Mouse (Mus musculus): ENCODE measurements around the gene Cib4. TPM values are rescaled to one million over a fixed set of nuclear protein-coding genes. Genes with fewer than 3 reads are reported as not detected.

The Cib4 gene
- polyA plus RNA-seq, 2 experiments, result 0.20 TPM; not detected in 1

GRCm38 (mm10) chr5:30574367-30574766 is 28.7 kb upstream of the Cib4 start:
- Histone ChIP-seq H3K36me3 (ENCODE audit: control insufficient read depth, insufficient read depth, low read length) (no peaks in the 10 kb centered on the region), H3K27me3 (ENCODE audit: control insufficient read depth, insufficient read depth, low read length) (no peaks in the 10 kb centered on the region), H3K9ac (ENCODE audit: low read depth, low read length, severe bottlenecking) (no peak overlapping the region), H3K27ac (replicated peaks; ENCODE audit: low read depth, low read length) (no peak overlapping the region), H3K9me3 (ENCODE audit: control insufficient read depth, low read length) (no peaks in the 10 kb centered on the region), H3K4me1 (ENCODE audit: control insufficient read depth, insufficient read depth, low read length) (no peaks in the 10 kb centered on the region), H3K4me3 (replicated peaks; ENCODE audit: low read length) (no peak overlapping the region), H3K4me2 (replicated peaks; ENCODE audit: low read depth, low read length, severe bottlenecking) (no peak overlapping the region)
- 90% methylated on average over 8 of the region's 8 CpGs for WGBS
- no peak for TF ChIP-seq POLR2A (IDR thresholded peaks at IDR 0.05; ENCODE audit: borderline replicate concordance, extremely low read depth, insufficient read depth, insufficient read length)
- DNase-seq (ENCODE audit: low spot score), result no peak
- no peak for ATAC-seq (ENCODE audit: low FRiP score, low read depth)

- Histone ChIP-seq H3K27ac (replicated peaks; ENCODE audit: low read depth, low read length) (no peak overlapping the region), H3K9ac (ENCODE audit: low read depth, low read length, severe bottlenecking) (no peak overlapping the region), H3K4me3 (replicated peaks; ENCODE audit: low read length) (no peak overlapping the region), H3K9me3 (ENCODE audit: control insufficient read depth, low read length) (no peaks in the 10 kb centered on the region), H3K4me1 (ENCODE audit: control insufficient read depth, insufficient read depth, low read length) (no peaks in the 10 kb centered on the region), H3K4me2 (replicated peaks; ENCODE audit: low read depth, low read length, severe bottlenecking) (no peak overlapping the region), H3K27me3 (ENCODE audit: control insufficient read depth, insufficient read depth, low read length) (no peaks in the 10 kb centered on the region), H3K36me3 (ENCODE audit: control insufficient read depth, insufficient read depth, low read length) (no peaks in the 10 kb centered on the region)
- WGBS, result 73% methylated on average over 5 of the region's 5 CpGs
- TF ChIP-seq POLR2A (IDR thresholded peaks at IDR 0.05; ENCODE audit: borderline replicate concordance, extremely low read depth, insufficient read depth, insufficient read length), result no peak
- DNase-seq (ENCODE audit: low spot score) (no peak), ATAC-seq (ENCODE audit: low FRiP score, low read depth) (no peak)
Measured at GRCm38 (mm10) chr5:30571820-30572219, 26.2 kb upstream of the Cib4 start.

GRCm38 (mm10) chr5:30568479-30568878 is 22.8 kb upstream of the Cib4 start:
- no peaks in the 10 kb centered on the region for H3K4me1 ChIP-seq (ENCODE audit: control insufficient read depth, insufficient read depth, low read length)
- DNase-seq (ENCODE audit: low spot score) (no peak), ATAC-seq (ENCODE audit: low FRiP score, low read depth) (no peak)
- TF ChIP-seq POLR2A (IDR thresholded peaks at IDR 0.05; ENCODE audit: borderline replicate concordance, extremely low read depth, insufficient read depth, insufficient read length), result no peak
- no peaks in the 10 kb centered on the region for H3K9me3 ChIP-seq (ENCODE audit: control insufficient read depth, low read length)
- no peak overlapping the region for H3K27ac ChIP-seq (replicated peaks; ENCODE audit: low read depth, low read length)
- H3K4me2 ChIP-seq (replicated peaks; ENCODE audit: low read depth, low read length, severe bottlenecking), result no peak overlapping the region
- 83% methylated on average over 1 of the region's 1 CpGs for WGBS
- no peak overlapping the region for H3K4me3 ChIP-seq (replicated peaks; ENCODE audit: low read length)
- H3K9ac ChIP-seq (ENCODE audit: low read depth, low read length, severe bottlenecking), result no peak overlapping the region
- no peaks in the 10 kb centered on the region for H3K36me3 ChIP-seq (ENCODE audit: control insufficient read depth, insufficient read depth, low read length)
- no peaks in the 10 kb centered on the region for H3K27me3 ChIP-seq (ENCODE audit: control insufficient read depth, insufficient read depth, low read length)

- Histone ChIP-seq H3K27ac (replicated peaks; ENCODE audit: low read depth, low read length) (no peak overlapping the region), H3K4me2 (replicated peaks; ENCODE audit: low read depth, low read length, severe bottlenecking) (no peak overlapping the region), H3K4me3 (replicated peaks; ENCODE audit: low read length) (no peak overlapping the region), H3K9ac (ENCODE audit: low read depth, low read length, severe bottlenecking) (no peak overlapping the region), H3K27me3 (ENCODE audit: control insufficient read depth, insufficient read depth, low read length) (no peaks in the 10 kb centered on the region), H3K36me3 (ENCODE audit: control insufficient read depth, insufficient read depth, low read length) (no peaks in the 10 kb centered on the region), H3K9me3 (ENCODE audit: control insufficient read depth, low read length) (0 out of 2 replicates have a peak, but pooled peaks cover 8% of the 10 kb centered on the region), H3K4me1 (ENCODE audit: control insufficient read depth, insufficient read depth, low read length) (peaks cover 13% of the 10 kb centered on the region)
- 19% methylated on average over 3 of the region's 3 CpGs for WGBS
- ATAC-seq (ENCODE audit: low FRiP score, low read depth), result no peak
- TF ChIP-seq POLR2A (IDR thresholded peaks at IDR 0.05; ENCODE audit: borderline replicate concordance, extremely low read depth, insufficient read depth, insufficient read length), result no peak
- DNase-seq (ENCODE audit: low spot score), result no peak
Measured at GRCm38 (mm10) chr5:30559986-30560493, 14.4 kb upstream of the Cib4 start.

- ATAC-seq (ENCODE audit: low FRiP score, low read depth) (no peak), DNase-seq (ENCODE audit: low spot score) (no peak)
- Histone ChIP-seq H3K9me3 (ENCODE audit: control insufficient read depth, low read length) (0 out of 2 replicates have a peak, but pooled peaks cover 8% of the 10 kb centered on the region), H3K27me3 (ENCODE audit: control insufficient read depth, insufficient read depth, low read length) (no peaks in the 10 kb centered on the region), H3K4me3 (replicated peaks; ENCODE audit: low read length) (no peak overlapping the region), H3K27ac (replicated peaks; ENCODE audit: low read depth, low read length) (no peak overlapping the region), H3K36me3 (ENCODE audit: control insufficient read depth, insufficient read depth, low read length) (no peaks in the 10 kb centered on the region), H3K4me1 (ENCODE audit: control insufficient read depth, insufficient read depth, low read length) (peaks cover 13% of the 10 kb centered on the region), H3K4me2 (replicated peaks; ENCODE audit: low read depth, low read length, severe bottlenecking) (no peak overlapping the region), H3K9ac (ENCODE audit: low read depth, low read length, severe bottlenecking) (no peak overlapping the region)
- TF ChIP-seq POLR2A (IDR thresholded peaks at IDR 0.05; ENCODE audit: borderline replicate concordance, extremely low read depth, insufficient read depth, insufficient read length), result no peak
- 84% methylated on average over 3 of the region's 3 CpGs for WGBS
Measured at GRCm38 (mm10) chr5:30559421-30559820, 13.8 kb upstream of the Cib4 start.
